In genomic region chr7:19322489-19322888, GRCm38 (mm10) we compare ENCODE assay signal across 29 mouse cellular contexts. TPM values are rescaled to one million over a fixed set of nuclear protein-coding genes. Genes with fewer than 3 reads are reported as not detected.
DNase-seq lines count a peak whose midpoint lies in the region; ATAC-seq and TF ChIP-seq lines count a peak whose summit lies in the region.
"Had no signal": no experiment of that assay in that cellular context is flagged by ENCODE, and none has a peak within 500 bp of the region (broad histone marks: within the 10 kb centered on the region; RNA-seq: fewer than 3 reads in every experiment).

No protein-coding gene starts in this region.

- H3K36me3 ChIP-seq in midbrain, embryonic 11.5 days (ENCODE audit: control insufficient read depth, insufficient read depth, low read length) = no peaks in the 10 kb centered on the region
- H3K36me3 ChIP-seq in midbrain, embryonic 16.5 days (ENCODE audit: control insufficient read depth, insufficient read depth, low read length) = no peaks in the 10 kb centered on the region
- no peaks in the 10 kb centered on the region for H3K36me3 ChIP-seq in stomach, postnatal 0 days (ENCODE audit: control insufficient read depth, insufficient read depth, low read length)
- H3K36me3 ChIP-seq in liver, postnatal 0 days (replicated peaks; ENCODE audit: insufficient read depth, low read length) = no peaks in the 10 kb centered on the region
- H3K36me3 ChIP-seq: intestine, embryonic 15.5 days; limb, embryonic 13.5 days; liver, embryonic 12.5 days had no signal

- H3K27me3 ChIP-seq in midbrain, embryonic 11.5 days (ENCODE audit: control insufficient read depth, insufficient read depth, low read length) = peaks cover 2% of the 10 kb centered on the region; the same call in 1 of the 2 replicates
- peaks cover 2% of the 10 kb centered on the region; the same call in 1 of the 2 replicates for H3K27me3 ChIP-seq in midbrain, embryonic 16.5 days (ENCODE audit: control insufficient read depth, insufficient read depth, low read depth, low read length)
- H3K27me3 ChIP-seq in stomach, postnatal 0 days (ENCODE audit: control insufficient read depth, insufficient read depth, low read length) = no peaks in the 10 kb centered on the region
- H3K27me3 ChIP-seq in liver, postnatal 0 days (ENCODE audit: insufficient read depth, low read length) = peaks cover 13% of the 10 kb centered on the region; the same call in 1 of the 2 replicates

- no peak overlapping the region for H3K4me2 ChIP-seq in midbrain, embryonic 11.5 days
- H3K4me2 ChIP-seq in midbrain, embryonic 16.5 days (ENCODE audit: low read length) = no peak overlapping the region
- no peak overlapping the region for H3K4me2 ChIP-seq in stomach, postnatal 0 days (replicated peaks; ENCODE audit: low read depth)
- no peak overlapping the region for H3K4me2 ChIP-seq in liver, postnatal 0 days (ENCODE audit: low read depth, low read length)
- H3K4me2 ChIP-seq: intestine, embryonic 15.5 days; limb, embryonic 13.5 days; liver, embryonic 12.5 days had no signal

- no peak overlapping the region for H3K9ac ChIP-seq in midbrain, embryonic 11.5 days (ENCODE audit: low read length)
- no peak overlapping the region for H3K9ac ChIP-seq in midbrain, embryonic 16.5 days (ENCODE audit: low read depth, low read length)
- H3K9ac ChIP-seq in stomach, postnatal 0 days (ENCODE audit: low read length) = no peak overlapping the region
- H3K9ac ChIP-seq in liver, postnatal 0 days (replicated peaks) = no peak overlapping the region
- H3K9ac ChIP-seq: intestine, embryonic 15.5 days; limb, embryonic 13.5 days; liver, embryonic 12.5 days had no signal

- no peaks in the 10 kb centered on the region for H3K9me3 ChIP-seq in midbrain, embryonic 11.5 days (ENCODE audit: control insufficient read depth, low read length)
- H3K9me3 ChIP-seq in midbrain, embryonic 16.5 days (replicated peaks; ENCODE audit: control insufficient read depth, low read length, poor library complexity, severe bottlenecking) = no peaks in the 10 kb centered on the region
- H3K9me3 ChIP-seq in stomach, postnatal 0 days (ENCODE audit: control insufficient read depth, low read length) = no peaks in the 10 kb centered on the region
- H3K9me3 ChIP-seq in liver, postnatal 0 days (ENCODE audit: low read length) = no peaks in the 10 kb centered on the region
- H3K9me3 ChIP-seq: intestine, embryonic 15.5 days; limb, embryonic 13.5 days; liver, embryonic 12.5 days had no signal

- TF ChIP-seq EP300 in stomach, postnatal 0 days (optimal IDR thresholded peaks at IDR 0.05) = peak; percentile 68
- no peak for TF ChIP-seq EP300 in liver, postnatal 0 days (IDR thresholded peaks at IDR 0.05; ENCODE audit: low read depth)

- H3K27ac ChIP-seq in midbrain, embryonic 11.5 days (ENCODE audit: low read depth, low read length) = no peak overlapping the region
- no peak overlapping the region for H3K27ac ChIP-seq in midbrain, embryonic 16.5 days (ENCODE audit: low read length)
- H3K27ac ChIP-seq in stomach, postnatal 0 days (replicated peaks) = peak overlapping the region; percentile 61; the same call in 1 of the 2 replicates
- H3K27ac ChIP-seq in liver, postnatal 0 days (ENCODE audit: low read depth) = no peak overlapping the region
- H3K27ac ChIP-seq: intestine, embryonic 15.5 days; limb, embryonic 13.5 days; liver, embryonic 12.5 days; macrophage had no signal

- H3K4me3 ChIP-seq in midbrain, embryonic 11.5 days (ENCODE audit: low read depth, low read length) = no peak overlapping the region
- H3K4me3 ChIP-seq in midbrain, embryonic 16.5 days (ENCODE audit: low read depth, low read length) = no peak overlapping the region
- no peak overlapping the region for H3K4me3 ChIP-seq in stomach, postnatal 0 days (ENCODE audit: low read depth, low read length)
- no peak overlapping the region for H3K4me3 ChIP-seq in liver, postnatal 0 days (ENCODE audit: low read depth, low read length)
- H3K4me3 ChIP-seq: intestine, embryonic 15.5 days; limb, embryonic 13.5 days; liver, embryonic 12.5 days had no signal

- DNase-seq in CD4-positive, CD25-positive, alpha-beta regulatory T cell, adult 2 months (ENCODE audit: low read depth, low spot score) = peak; percentile 43
- peak; percentile 57 for DNase-seq in midbrain, embryonic 11.5 days (ENCODE audit: low spot score, missing footprints)
- DNase-seq in induced T-regulatory cell, adult 2 months (ENCODE audit: low read depth) = peak; percentile 70
- DNase-seq in stomach, postnatal 0 days (ENCODE audit: low spot score) = no peak
- DNase-seq in adipocyte (ENCODE audit: low spot score) = no peak
- no peak for DNase-seq in liver, postnatal 0 days
- DNase-seq: adrenal gland, postnatal 25 days; cerebellum, adult 11-12 months; cerebellum, adult 9-11 months; embryo, embryonic 11 days; gastrocnemius, postnatal 36 days; kidney, adult 2 months; kidney, postnatal 4 days; lung, adult 18-20 months; midbrain, embryonic 14.5 days; right cerebral cortex, adult 18-20 months; spleen, adult 18-20 months; thymus, postnatal 4 days had no signal

- H3K4me1 ChIP-seq in midbrain, embryonic 11.5 days (ENCODE audit: control insufficient read depth, insufficient read depth, low read length) = peaks cover 19% of the 10 kb centered on the region
- H3K4me1 ChIP-seq in midbrain, embryonic 16.5 days (ENCODE audit: control insufficient read depth, insufficient read depth, low read length) = peaks cover 26% of the 10 kb centered on the region
- H3K4me1 ChIP-seq in stomach, postnatal 0 days (replicated peaks; ENCODE audit: control insufficient read depth, insufficient read depth) = peaks cover 3% of the 10 kb centered on the region; the same call in 1 of the 2 replicates
- H3K4me1 ChIP-seq in liver, postnatal 0 days (ENCODE audit: insufficient read depth) = peaks cover 22% of the 10 kb centered on the region

- ATAC-seq in CD4-positive, CD25-positive, alpha-beta regulatory T cell, adult 4 months = no peak
- no peak for ATAC-seq in midbrain, embryonic 11.5 days (ENCODE audit: low FRiP score)
- ATAC-seq in midbrain, embryonic 16.5 days = no peak
- no peak for ATAC-seq in stomach, postnatal 0 days (ENCODE audit: low FRiP score, low TSS enrichment)
- no peak for ATAC-seq in liver, postnatal 0 days
- ATAC-seq: forebrain, embryonic 14.5 days; hindbrain, embryonic 16.5 days; intestine, embryonic 15.5 days; liver, embryonic 12.5 days; lung, postnatal 0 days had no signal

- TF ChIP-seq CTCF in stomach, postnatal 0 days (IDR thresholded peaks at IDR 0.05; ENCODE audit: low read depth) = no peak
- TF ChIP-seq CTCF in liver, postnatal 0 days (IDR thresholded peaks at IDR 0.05; ENCODE audit: low read depth) = no peak

- WGBS in midbrain, embryonic 11.5 days = 64% methylated on average over 9 of the region's 9 CpGs
- 63% methylated on average over 9 of the region's 9 CpGs for WGBS in midbrain, embryonic 16.5 days
- 39% methylated on average over 9 of the region's 9 CpGs for WGBS in stomach, postnatal 0 days
- WGBS in liver, postnatal 0 days (ENCODE audit: insufficient replicate concordance) = 47% methylated on average over 9 of the region's 9 CpGs

RNA-seq across cellular contexts. Expression of gene Fosb, which starts 12.6 kb away (rescaled TPM):
- 1 to 10 TPM in 1 of 2 experiments, under 1 TPM in 1; 0.35 to 2.7 TPM for polyA plus RNA-seq in CD4-positive, CD25-positive, alpha-beta regulatory T cell, adult 4 months (2017; shearing (Covaris generic))
- 0.04 TPM in 1 of 2 replicates, not detected in the other for polyA plus RNA-seq in midbrain, embryonic 11.5 days (2014; fragmentation: Nextera tagmentation; extraction: Ambion mirVana)
- polyA plus RNA-seq in midbrain, embryonic 16.5 days (2015; fragmentation: Nextera tagmentation; extraction: Ambion mirVana) = 0.06 TPM in 2 replicates
- polyA plus RNA-seq in stomach, postnatal 0 days (2015; fragmentation: Nextera tagmentation; extraction: Ambion mirVana) = 0.21 and 0.38 TPM in 2 replicates
- polyA plus RNA-seq in liver, postnatal 0 days (2015; fragmentation: Nextera tagmentation; extraction: Ambion mirVana) = 0.06 TPM in 1 of 2 replicates, not detected in the other
- polyA plus RNA-seq: forebrain, embryonic 14.5 days; hindbrain, embryonic 11.5 days; midbrain, embryonic 14.5 days; neural tube, embryonic 11.5 days had no signal

RNA-seq across cellular contexts. Expression of gene Ercc1, which starts 22.1 kb away (rescaled TPM):
- 10 to 100 TPM; 71.2 to 78.1 TPM for polyA plus RNA-seq in CD4-positive, CD25-positive, alpha-beta regulatory T cell, adult 4 months (2017; shearing (Covaris generic))
- 111 and 118 TPM in 2 replicates for polyA plus RNA-seq in midbrain, embryonic 11.5 days (2014; fragmentation: Nextera tagmentation; extraction: Ambion mirVana)
- 80.1 and 82.4 TPM in 2 replicates for polyA plus RNA-seq in midbrain, embryonic 16.5 days (2015; fragmentation: Nextera tagmentation; extraction: Ambion mirVana)
- polyA plus RNA-seq in stomach, postnatal 0 days (2015; fragmentation: Nextera tagmentation; extraction: Ambion mirVana) = 32.8 and 36.9 TPM in 2 replicates
- polyA plus RNA-seq in liver, postnatal 0 days (2015; fragmentation: Nextera tagmentation; extraction: Ambion mirVana) = 9.6 and 9.8 TPM in 2 replicates

RNA-seq across cellular contexts. Expression of gene Cd3eap, which starts 36.8 kb away (rescaled TPM):
- 10 to 100 TPM; 15.8 to 17.6 TPM for polyA plus RNA-seq in CD4-positive, CD25-positive, alpha-beta regulatory T cell, adult 4 months (2017; shearing (Covaris generic))
- 15.1 and 15.4 TPM in 2 replicates for polyA plus RNA-seq in midbrain, embryonic 11.5 days (2014; fragmentation: Nextera tagmentation; extraction: Ambion mirVana)
- 24.1 and 24.6 TPM in 2 replicates for polyA plus RNA-seq in midbrain, embryonic 16.5 days (2015; fragmentation: Nextera tagmentation; extraction: Ambion mirVana)
- polyA plus RNA-seq in stomach, postnatal 0 days (2015; fragmentation: Nextera tagmentation; extraction: Ambion mirVana) = 13.4 and 13.6 TPM in 2 replicates
- 7.7 and 7.8 TPM in 2 replicates for polyA plus RNA-seq in liver, postnatal 0 days (2015; fragmentation: Nextera tagmentation; extraction: Ambion mirVana)

RNA-seq across cellular contexts. Expression of gene Ppp1r13l, which starts 37.1 kb away (rescaled TPM):
- not detected for polyA plus RNA-seq in CD4-positive, CD25-positive, alpha-beta regulatory T cell, adult 4 months (2017; shearing (Covaris generic))
- polyA plus RNA-seq in midbrain, embryonic 11.5 days (2014; fragmentation: Nextera tagmentation; extraction: Ambion mirVana) = 3.0 and 3.2 TPM in 2 replicates
- 2.0 and 2.8 TPM in 2 replicates for polyA plus RNA-seq in midbrain, embryonic 16.5 days (2015; fragmentation: Nextera tagmentation; extraction: Ambion mirVana)
- 10.3 and 12.2 TPM in 2 replicates for polyA plus RNA-seq in stomach, postnatal 0 days (2015; fragmentation: Nextera tagmentation; extraction: Ambion mirVana)
- polyA plus RNA-seq in liver, postnatal 0 days (2015; fragmentation: Nextera tagmentation; extraction: Ambion mirVana) = 0.47 and 0.69 TPM in 2 replicates

RNA-seq across cellular contexts. Expression of gene Rtn2, which starts 40.1 kb away (rescaled TPM):
- polyA plus RNA-seq in CD4-positive, CD25-positive, alpha-beta regulatory T cell, adult 4 months (2017; shearing (Covaris generic)) = not detected
- polyA plus RNA-seq in midbrain, embryonic 11.5 days (2014; fragmentation: Nextera tagmentation; extraction: Ambion mirVana) = 48.5 and 53.2 TPM in 2 replicates
- 111 and 114 TPM in 2 replicates for polyA plus RNA-seq in midbrain, embryonic 16.5 days (2015; fragmentation: Nextera tagmentation; extraction: Ambion mirVana)
- 10.1 and 12.1 TPM in 2 replicates for polyA plus RNA-seq in stomach, postnatal 0 days (2015; fragmentation: Nextera tagmentation; extraction: Ambion mirVana)
- 1.5 and 4.6 TPM in 2 replicates for polyA plus RNA-seq in liver, postnatal 0 days (2015; fragmentation: Nextera tagmentation; extraction: Ambion mirVana)

Comparison
In these comparisons a context has a peak if more than half of its experiments do, and no peak if none do; other contexts are left out.
1. DNase-seq: peak in CD4-positive, CD25-positive, alpha-beta regulatory T cell, adult 2 months (single experiment), midbrain, embryonic 11.5 days (single experiment) and induced T-regulatory cell, adult 2 months (single experiment); none in stomach, postnatal 0 days (single experiment), adipocyte (single experiment) and liver, postnatal 0 days (single experiment).